Mouse (Mus musculus): Measurements from ENCODE around the gene Olfr1039.
"Not testable (repeated sequence)": the region's sequence is repeated elsewhere in the genome, so short reads cannot be mapped to it uniquely, and the experiment has no call there.

Gene Olfr1039

GRCm38 (mm10) chr2:86135828-86136227, at the start of gene Olfr1039:
TSS of gene Olfr1039 (minus strand) at chr2:86135928.
- no peak for DNase-seq (ENCODE audit: low spot score in 2 of 2)

GRCm38 (mm10) chr2:86179950-86180349, 44.2 kb upstream of the Olfr1039 start:
- no peak for DNase-seq (ENCODE audit: low spot score in 2 of 2)

- DNase-seq (ENCODE audit: low spot score in 2 of 2): no peak
These were observed 42.0 kb upstream of the Olfr1039 start, which contains the start of gene Olfr1044 for GRCm38 (mm10) chr2:86177720-86178119. TSS of gene Olfr1044 (minus strand) at chr2:86177820.

GRCm38 (mm10) chr2:86175422-86175821, 39.7 kb upstream of the Olfr1039 start:
- DNase-seq (ENCODE audit: low spot score in 2 of 2): not testable (repeated sequence)

GRCm38 (mm10) chr2:86167422-86167821, 31.7 kb upstream of the Olfr1039 start, which contains the start of gene Olfr1043:
TSS of gene Olfr1043 (minus strand) at chr2:86167522.
- no peak for DNase-seq (ENCODE audit: low spot score in 2 of 2)

- DNase-seq (ENCODE audit: low spot score in 2 of 2): no peak
These were observed 26.0 kb upstream of the Olfr1039 start, which contains the start of gene Olfr1042 for GRCm38 (mm10) chr2:86161738-86162137. TSS of gene Olfr1042 (minus strand) at chr2:86161838.

- no peak for DNase-seq (ENCODE audit: low spot score in 2 of 2)
These were observed 10.9 kb upstream of the Olfr1039 start, which contains the start of gene Olfr1040 for GRCm38 (mm10) chr2:86146632-86147031. TSS of gene Olfr1040 (minus strand) at chr2:86146732.

- DNase-seq (ENCODE audit: low spot score in 2 of 2): no peak
These were observed 48.4 kb downstream of the Olfr1039 start, which contains the start of gene Olfr1037 for GRCm38 (mm10) chr2:86087285-86087684. TSS of gene Olfr1037 (minus strand) at chr2:86087385.

- not testable (repeated sequence) for DNase-seq (ENCODE audit: low spot score in 2 of 2)
These were observed 55.2 kb downstream of the Olfr1039 start for GRCm38 (mm10) chr2:86080478-86080877.
